Mouse (Mus musculus): Measurements from ENCODE around the gene Cct3.
"Not testable (repeated sequence)": the region's sequence is repeated elsewhere in the genome, so short reads cannot be mapped to it uniquely, and the experiment has no call there.

Gene Cct3

DNA sequence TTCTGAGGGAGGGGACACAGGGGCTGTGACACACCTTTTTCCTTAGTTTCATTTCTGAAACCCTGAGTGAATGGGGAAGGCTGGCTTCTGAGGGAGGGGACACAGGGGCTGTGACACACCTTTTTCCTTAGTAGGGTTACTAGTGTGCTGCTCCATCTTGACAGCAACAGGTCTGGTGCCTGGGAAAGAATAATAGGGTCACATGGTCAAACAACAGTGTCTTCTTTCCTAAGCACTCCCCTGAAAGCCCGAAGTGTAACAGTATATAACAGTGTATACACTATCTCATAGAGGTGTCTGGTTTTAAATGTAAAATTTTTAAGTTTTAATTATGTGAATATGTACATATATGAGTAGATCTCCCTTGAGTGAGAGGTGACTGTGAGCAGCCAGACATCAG lies 1.6 kb upstream of the Cct3 start:
- DNase-seq = not testable (repeated sequence)

- DNase-seq = no peak
Observed at GRCm38 (mm10) chr3:88296110-88296560, 781 bp upstream of the Cct3 start.

GRCm38 (mm10) chr3:88297321-88297851 lies 470 bp downstream of the Cct3 start:
- no peak for DNase-seq

- DNase-seq = no peak
Observed at GRCm38 (mm10) chr3:88299172-88299571, 2.3 kb downstream of the Cct3 start.

GRCm38 (mm10) chr3:88324951-88325405 lies 28.1 kb downstream of the Cct3 start, which contains the start of gene Glmp:
Gene Glmp, plus strand, starts transcription at chr3:88325023.
- DNase-seq = peak; percentile 74 to 76

GRCm38 (mm10) chr3:88328956-88329355 lies 32.0 kb downstream of the Cct3 start:
- no peak for DNase-seq

DNA sequence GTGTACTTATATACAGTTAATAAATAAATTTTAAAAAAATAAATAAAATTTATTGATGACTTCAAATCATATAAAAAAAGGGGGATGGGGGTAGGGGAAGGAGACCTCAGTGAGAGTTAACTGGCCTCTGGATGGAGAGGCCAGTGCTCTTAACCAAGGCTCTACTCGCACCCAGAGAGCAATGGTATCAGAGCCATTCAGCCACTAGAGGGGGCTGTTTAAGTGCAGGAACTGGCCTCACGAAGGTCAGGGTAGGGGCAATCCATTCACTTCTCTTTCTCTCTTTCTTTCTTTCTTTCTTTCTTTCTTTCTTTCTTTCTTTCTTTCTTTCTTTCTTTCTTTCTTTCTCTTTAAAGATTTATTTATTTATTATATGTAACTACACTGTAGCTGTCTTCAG lies 34.4 kb downstream of the Cct3 start:
- peak; percentile 47 to 58 for DNase-seq

DNA sequence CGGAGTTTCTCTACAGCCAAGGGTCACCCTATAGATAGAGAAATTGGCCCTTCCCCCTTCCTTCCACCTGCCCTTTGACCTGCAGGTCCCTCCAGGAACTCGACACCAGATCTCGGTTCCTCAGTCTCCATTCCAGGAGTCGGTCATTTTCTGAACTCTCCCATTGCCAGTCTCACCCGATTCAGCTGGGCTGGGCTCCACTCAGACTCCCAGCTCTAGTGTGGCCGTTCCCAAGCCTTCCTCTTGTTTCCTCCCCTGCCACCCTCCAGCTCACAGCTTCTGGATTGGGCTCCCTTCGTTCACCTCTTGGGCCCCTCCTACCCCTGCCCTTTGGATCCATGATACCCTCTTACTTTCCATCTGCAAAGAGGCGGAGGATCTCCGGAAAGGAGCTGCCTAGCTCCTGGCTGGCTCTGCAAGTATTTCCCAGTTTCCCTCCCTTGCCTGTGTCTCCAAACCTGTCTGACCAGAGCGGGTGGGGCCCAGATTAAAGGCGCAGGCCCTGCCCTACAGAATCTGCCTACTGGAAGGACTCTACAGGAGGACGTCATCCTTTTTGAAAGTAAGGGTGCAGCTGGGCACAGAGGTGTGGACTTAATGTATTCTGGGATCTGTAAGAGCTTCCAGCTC lies 37.2 kb downstream of the Cct3 start:
- no peak for DNase-seq

DNA sequence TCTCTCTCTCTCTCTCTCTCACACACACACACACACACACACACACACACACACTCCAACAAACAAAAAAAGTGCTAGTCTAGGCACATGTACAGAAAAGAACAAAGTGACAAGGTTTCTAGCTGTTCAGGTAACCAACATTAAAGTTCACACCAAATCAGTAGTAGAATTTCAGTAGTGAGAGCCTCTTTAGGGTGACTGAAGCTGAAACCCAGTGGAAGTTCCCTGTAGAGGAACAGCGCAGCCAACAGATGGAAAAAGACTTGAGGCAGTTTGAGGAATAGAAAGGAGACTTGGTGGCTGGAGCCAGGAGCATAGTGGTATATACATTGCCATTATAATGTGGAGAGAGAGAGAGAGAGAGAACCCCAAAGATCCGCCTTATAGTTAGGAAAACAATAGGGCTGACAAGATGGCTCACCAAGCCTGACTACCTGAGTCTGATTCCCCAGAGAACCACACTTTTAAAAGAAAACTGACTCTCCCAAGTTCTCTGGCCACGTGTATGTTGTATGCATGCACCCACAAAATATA lies 38.1 kb downstream of the Cct3 start:
- no peak for DNase-seq

DNA sequence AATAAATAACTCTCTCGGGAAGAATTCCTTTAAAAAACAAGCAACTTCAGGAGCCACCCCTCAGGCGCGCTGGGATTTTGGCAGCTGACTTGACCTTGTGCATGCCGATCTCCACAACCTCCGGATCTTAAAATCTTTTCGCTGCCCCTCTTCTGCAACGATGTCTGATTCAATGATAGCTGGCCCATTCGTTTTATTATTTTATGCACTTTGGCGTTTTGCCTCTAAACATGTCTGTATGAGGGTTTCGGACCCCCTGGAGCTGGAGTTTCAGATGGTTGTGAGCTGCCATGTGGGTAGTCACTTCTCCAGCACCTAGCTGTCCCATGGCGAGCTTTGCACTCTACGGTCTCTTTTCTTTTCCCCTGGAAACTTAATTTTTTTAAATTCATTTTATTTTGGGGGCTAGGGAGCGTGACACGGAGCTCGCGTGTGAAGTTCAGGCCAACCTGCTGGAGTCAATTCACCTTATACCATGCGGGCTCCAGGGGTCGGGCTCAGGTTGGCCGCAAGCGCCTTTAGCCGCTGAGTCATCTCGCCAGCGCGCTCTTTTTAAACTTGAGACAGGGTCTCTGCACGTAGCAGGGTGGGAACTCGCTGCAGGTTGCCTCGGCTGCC lies 38.6 kb downstream of the Cct3 start:
- DNase-seq = peak in 1 of 2 experiments; percentile 14

GRCm38 (mm10) chr3:88336058-88337013 lies 39.4 kb downstream of the Cct3 start, which contains the start of the genes Tmem79 and Smg5:
Gene Tmem79, minus strand, starts transcription at chr3:88336148.
Gene Smg5, plus strand, starts transcription at chr3:88336260.
- peak; percentile 95 for DNase-seq

DNA sequence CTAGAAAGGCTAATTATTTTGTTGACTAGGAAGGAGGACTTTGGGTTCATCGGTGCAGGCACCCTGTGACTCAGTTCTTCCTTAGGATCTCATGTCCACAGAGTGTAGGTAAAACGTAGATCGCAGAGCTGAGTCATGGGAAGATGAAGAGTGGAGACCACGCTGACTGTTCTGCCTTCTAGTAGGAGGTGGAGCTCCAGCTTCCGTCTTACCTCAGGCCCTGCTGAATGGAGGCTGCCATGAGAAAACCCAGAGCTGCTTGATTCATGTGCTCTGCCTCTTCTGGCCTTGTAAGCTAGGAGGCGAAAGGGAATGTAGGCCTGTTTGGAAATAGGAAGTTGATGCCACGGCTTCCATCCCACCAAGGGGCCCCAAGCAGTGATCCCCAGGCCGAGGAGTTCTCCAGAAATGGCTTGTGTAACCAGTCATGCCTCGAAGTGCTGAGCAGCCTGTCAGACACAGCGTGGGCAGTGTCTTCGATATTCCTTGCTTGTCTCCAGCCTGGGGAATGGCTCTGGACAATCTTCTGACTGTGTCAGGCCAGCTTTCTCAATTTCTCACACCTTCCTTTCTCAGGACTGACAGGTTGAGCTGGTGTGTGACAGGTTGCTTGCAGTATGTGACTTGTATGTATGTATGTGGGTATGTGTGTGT lies 40.6 kb downstream of the Cct3 start:
- DNase-seq = no peak

DNA sequence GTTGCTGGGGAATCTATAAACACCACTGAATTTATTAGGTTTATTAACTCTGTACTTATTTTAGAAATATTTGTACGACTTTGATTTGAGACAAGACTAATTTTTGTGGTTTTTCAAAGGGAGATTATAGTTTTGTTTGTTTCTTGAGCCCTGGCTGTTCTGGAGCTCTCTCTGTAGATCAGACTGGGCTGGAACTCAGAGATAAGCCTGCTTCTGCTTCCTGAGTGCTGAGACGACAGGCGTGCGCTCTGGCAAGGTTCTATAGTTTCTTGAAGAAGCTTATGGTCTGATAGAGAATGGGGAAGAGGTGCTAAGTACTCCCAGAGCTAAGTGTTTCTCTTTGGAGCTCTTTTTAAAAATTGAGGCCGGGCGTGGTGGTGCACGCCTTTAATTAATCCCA lies 41.4 kb downstream of the Cct3 start:
- DNase-seq = no peak

- no peak for DNase-seq
Observed at GRCm38 (mm10) chr3:88339006-88339405, 42.1 kb downstream of the Cct3 start.

DNA sequence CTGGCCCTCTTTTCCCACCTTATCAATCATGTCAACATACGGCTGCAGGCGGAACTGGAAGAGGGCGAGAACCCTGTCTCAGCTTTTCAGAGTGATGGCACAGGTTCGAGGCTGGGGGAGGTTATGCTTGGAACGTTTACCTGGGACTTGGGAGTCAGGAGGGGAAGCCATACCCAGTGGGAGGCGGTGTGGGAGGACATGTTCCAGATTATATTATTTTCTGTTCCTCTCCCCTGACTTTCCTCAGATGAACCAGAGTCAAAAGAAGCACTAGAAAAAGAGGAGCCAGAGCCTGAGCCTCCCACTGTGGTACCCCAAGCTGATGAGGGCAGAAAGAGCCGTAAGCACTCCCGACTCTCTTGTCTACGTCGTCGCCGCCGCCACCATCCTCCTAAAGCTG lies 53.8 kb downstream of the Cct3 start:
- no peak for DNase-seq

DNA sequence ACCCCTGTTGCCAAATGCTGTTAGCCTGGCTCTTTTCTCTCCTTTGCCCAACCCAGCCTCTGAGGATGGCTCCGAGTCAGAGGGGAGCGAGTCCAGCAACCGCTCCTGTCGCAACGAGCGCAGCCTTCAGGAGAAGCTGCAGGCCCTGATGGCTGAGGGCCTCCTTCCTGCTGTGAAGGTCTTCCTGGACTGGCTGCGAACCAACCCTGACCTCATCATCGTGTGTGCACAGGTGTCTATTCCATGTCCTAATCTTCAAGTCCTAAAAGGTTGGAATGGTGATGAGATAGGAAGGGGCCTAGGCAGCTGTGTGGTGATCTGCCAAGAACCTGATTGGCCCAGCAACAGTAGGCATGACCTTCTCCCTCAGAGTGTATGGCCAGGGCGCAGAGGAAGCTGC lies 56.0 kb downstream of the Cct3 start:
- peak; percentile 68 for DNase-seq

DNA sequence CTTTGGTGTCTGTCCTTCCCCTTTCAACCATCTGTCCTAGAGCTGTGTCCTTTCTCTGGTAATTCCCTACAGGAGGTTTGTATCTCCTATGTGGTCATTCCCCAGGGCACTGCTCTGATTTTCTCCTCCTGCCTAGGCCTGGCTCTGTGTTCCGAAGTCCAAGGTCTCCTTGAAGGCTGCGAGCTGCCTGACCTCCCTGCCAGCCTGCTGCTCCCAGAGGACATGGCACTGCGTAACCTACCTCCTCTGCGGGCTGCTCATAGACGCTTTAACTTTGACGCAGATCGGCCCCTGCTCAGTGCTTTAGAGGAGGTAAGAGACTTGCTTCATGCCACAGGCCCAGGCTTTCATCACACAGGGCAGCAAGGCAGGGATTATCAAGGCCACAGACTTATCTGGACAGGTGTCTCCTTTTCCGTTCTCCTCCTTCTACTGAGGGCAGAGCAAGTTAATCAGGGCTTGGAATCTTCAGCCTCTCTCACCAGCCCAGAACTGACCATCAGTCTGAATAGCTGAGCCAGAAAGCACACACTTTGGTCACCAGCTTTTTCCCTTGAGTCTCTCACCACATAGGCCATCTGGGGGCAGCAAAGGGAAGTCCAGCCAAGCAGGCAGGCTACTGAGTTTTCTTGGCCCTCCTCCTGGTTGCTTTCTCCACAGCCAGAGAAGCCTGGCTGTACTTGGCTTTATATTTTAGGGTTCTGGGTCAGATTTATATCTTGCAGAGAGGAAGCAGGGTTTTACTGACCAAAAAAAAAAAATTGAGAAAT lies 57.7 kb downstream of the Cct3 start:
- peak in 1 of 2 experiments; percentile 65 for DNase-seq

DNA sequence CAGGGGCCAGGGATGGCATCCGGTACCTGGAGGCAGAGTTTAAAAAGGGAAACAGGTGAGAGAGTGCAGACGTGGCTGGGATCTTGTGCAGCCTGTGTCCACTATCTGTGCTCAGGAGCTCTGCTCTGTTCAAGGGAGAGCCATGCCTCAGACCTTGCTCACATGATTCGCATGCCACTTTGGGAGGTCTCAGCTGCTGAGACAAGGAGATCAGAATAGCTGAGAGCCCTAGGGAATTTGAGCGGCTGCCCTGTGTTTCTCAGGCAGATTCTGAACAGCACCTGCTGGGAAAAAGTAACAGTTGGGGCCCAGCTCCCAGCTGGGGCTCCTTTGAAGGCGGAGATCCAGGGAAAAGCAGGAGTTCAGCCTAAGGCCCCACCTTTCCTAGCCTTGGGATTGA lies 62.7 kb downstream of the Cct3 start:
- DNase-seq = no peak

GRCm38 (mm10) chr3:88359989-88360388 lies 63.1 kb downstream of the Cct3 start:
- DNase-seq = no peak

- no peak for DNase-seq
Observed at GRCm38 (mm10) chr3:88361096-88361495, 64.2 kb downstream of the Cct3 start.

GRCm38 (mm10) chr3:88361612-88362313 lies 64.8 kb downstream of the Cct3 start:
- peak in 1 of 2 experiments; percentile 27 for DNase-seq
